Mouse (Mus musculus) liver, postnatal 0 days (tissue): ENCODE measurements at regions not wholly inside any gene's neighbourhood (a gene's known extent, or its start where the extent isn't known, plus 50 kb on each side); places are given as distances from the start of the nearest gene placed in this dataset.

ENCODE experiments used
- CTCF ChIP-seq: sonication (generic); IDR thresholded peaks from 2 replicates; pipeline ENCODE4 v1.5.1; 2016; ENCODE audit warnings: antibody characterized with exemption, low read depth
- EP300 ChIP-seq: IDR thresholded peaks from 2 replicates; pipeline ENCODE4 v1.6.1; 2016; ENCODE audit warnings: antibody characterized with exemption, low read depth, mild to moderate bottlenecking

DNA sequence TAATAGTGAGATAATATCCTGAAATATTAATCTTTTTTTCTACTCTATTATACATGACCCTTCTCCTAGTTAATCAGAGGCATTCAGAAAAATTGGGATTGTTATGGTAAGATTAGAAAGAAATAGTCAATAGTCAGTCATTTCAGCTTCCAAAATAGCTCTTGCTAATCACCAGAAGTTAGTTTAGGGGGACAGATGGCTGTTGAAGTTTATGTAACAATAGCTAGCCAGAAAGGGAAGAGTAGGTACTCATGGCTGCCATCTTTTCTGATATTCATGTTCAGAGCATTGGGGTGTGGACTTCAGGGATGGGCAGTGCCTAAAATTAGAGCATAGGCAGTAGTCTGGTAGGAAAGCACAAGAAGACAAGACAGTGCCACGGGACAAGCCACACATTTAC lies 306.8 kb upstream of the Ercc4 start:
- no peak for TF ChIP-seq CTCF
- TF ChIP-seq EP300, result no peak
